Mouse (Mus musculus) hindbrain, embryonic 14.5 days (tissue): ENCODE results near the gene Cd68. TPM values are rescaled to one million over a fixed set of nuclear protein-coding genes. Genes with fewer than 3 reads are reported as not detected.
"Not testable (repeated sequence)": the region's sequence is repeated elsewhere in the genome, so short reads cannot be mapped to it uniquely, and the experiment has no call there.

ENCODE experiments used
- ATAC-seq: fragments of 200-750 bp; cut with Nextera tagmentation; 2 replicates; pipeline ENCODE4 v1.8.0; 2017; ENCODE audit warnings: moderate number of reproducible peaks, mild to moderate bottlenecking, moderate TSS enrichment, moderate library complexity; ENCODE audit not compliant: low FRiP score
- DNase-seq: peaks from one replicate; pipeline ENCODE4 v3.0.0-alpha.2; 2015; ENCODE audit warnings: low spot score
- H3K27ac ChIP-seq: fragments of 300-500 bp; sonication (generic); 2 replicates; pipeline ENCODE4 v1.5.1; 2014; ENCODE audit warnings: mild to moderate bottlenecking, moderate library complexity
- H3K27me3 ChIP-seq: fragments of 300-500 bp; sonication (generic); 2 replicates; pipeline ENCODE4 v1.6.1; 2014; ENCODE audit warnings: mild to moderate bottlenecking, low read length, mixed read lengths; ENCODE audit not compliant: control insufficient read depth, insufficient read depth
- H3K36me3 ChIP-seq: fragments of 300-500 bp; sonication (generic); replicated peaks from 2 replicates; pipeline ENCODE4 v1.6.1; 2014; ENCODE audit not compliant: control insufficient read depth, insufficient read depth
- H3K4me1 ChIP-seq: fragments of 300-500 bp; sonication (generic); replicated peaks from 2 replicates; pipeline ENCODE4 v1.6.1; 2014; ENCODE audit warnings: antibody characterized with exemption, low read length, mixed read lengths; ENCODE audit not compliant: control insufficient read depth, insufficient read depth
- H3K4me2 ChIP-seq: fragments of 300-500 bp; sonication (generic); replicated peaks from 2 replicates; pipeline ENCODE4 v1.6.1; 2014; ENCODE audit warnings: mild to moderate bottlenecking, moderate library complexity
- H3K4me3 ChIP-seq: fragments of 300-500 bp; sonication (generic); replicated peaks from 2 replicates; pipeline ENCODE4 v1.5.1; 2014; ENCODE audit warnings: mild to moderate bottlenecking, low read length
- H3K9ac ChIP-seq: fragments of 300-500 bp; sonication (generic); 2 replicates; pipeline ENCODE4 v1.6.1; 2014
- H3K9me3 ChIP-seq: fragments of 300-500 bp; sonication (generic); 2 replicates; pipeline ENCODE4 v1.6.1; 2016; ENCODE audit warnings: low read length; ENCODE audit not compliant: control insufficient read depth
- WGBS: fragments of 180-500 bp; shearing (Covaris S2); extraction: QIAGEN DNeasy Blood & Tissue Kit; methylation state at CpG from one replicate; pipeline ENCODE4 v1.1.7; 2014; 5-methylcytosine and 5-hydroxymethylcytosine counted together
- polyA plus RNA-seq: library from polyadenylated mRNA; unstranded; fragments of >200 nt; fragmentation: Nextera tagmentation; extraction: Ambion mirVana; gene quantifications from 2 replicates; pipeline ENCODE4 v1.2.1, GENCODE M21; 2014

Cd68 gene
- polyA plus RNA-seq, 1 experiment from 2014 or later = 10.3 TPM

GRCm38 (mm10) chr11:69645860-69646259 is 20.1 kb downstream of the Cd68 start:
- Histone ChIP-seq H3K36me3 (peaks cover 100% of the 10 kb centered on the region), H3K4me2 (no peak overlapping the region), H3K9ac (no peak overlapping the region), H3K4me3 (no peak overlapping the region), H3K4me1 (no peaks in the 10 kb centered on the region), H3K27ac (no peak overlapping the region), H3K27me3 (no peaks in the 10 kb centered on the region), H3K9me3 (no peaks in the 10 kb centered on the region)
- DNase-seq = no peak
- no peak for ATAC-seq
- WGBS = 97% methylated on average over 5 of the region's 5 CpGs

GRCm38 (mm10) chr11:69635471-69635870 is 30.5 kb downstream of the Cd68 start:
- Histone ChIP-seq H3K9ac (no peak overlapping the region), H3K4me3 (no peak overlapping the region), H3K36me3 (peaks cover 30% of the 10 kb centered on the region), H3K27ac (no peak overlapping the region), H3K9me3 (no peaks in the 10 kb centered on the region), H3K4me1 (peaks cover 29% of the 10 kb centered on the region), H3K27me3 (no peaks in the 10 kb centered on the region), H3K4me2 (peak overlapping the region; percentile 62; the same call in 1 of the 2 replicates)
- DNase-seq = no peak
- WGBS = 93% methylated on average over 3 of the region's 3 CpGs
- ATAC-seq = no peak

GRCm38 (mm10) chr11:69633128-69633866 is 32.7 kb downstream of the Cd68 start:
- Histone ChIP-seq H3K4me1 (peaks cover 29% of the 10 kb centered on the region), H3K27me3 (no peaks in the 10 kb centered on the region), H3K27ac (peak overlapping the region; percentile 93), H3K36me3 (peaks cover 13% of the 10 kb centered on the region; the same call in 1 of the 2 replicates), H3K4me3 (peak overlapping the region; percentile 94), H3K9me3 (no peaks in the 10 kb centered on the region), H3K9ac (peak overlapping the region; percentile 97), H3K4me2 (peak overlapping the region; percentile 62)
- 1% methylated on average over 46 of the region's 50 CpGs for WGBS
- ATAC-seq (peak; percentile 43), DNase-seq (no peak)

- WGBS = under 1% methylated on average over 44 of the region's 56 CpGs
- H3K9ac ChIP-seq = peak within 1 kb of the TSS; percentile 97
- DNase-seq (peak; percentile 100), ATAC-seq (peak; percentile 99)
- peaks cover 29% of the 10 kb centered on the region for H3K4me1 ChIP-seq
- H3K4me2 ChIP-seq = peak within 1 kb of the TSS; percentile 62
- H3K27ac ChIP-seq = peak within 1 kb of the TSS; percentile 93
- H3K4me3 ChIP-seq = peak within 1 kb of the TSS; percentile 94
- H3K27me3 ChIP-seq = no peaks in the 10 kb centered on the region
- H3K9me3 ChIP-seq = no peaks in the 10 kb centered on the region
- H3K36me3 ChIP-seq = peaks cover 7% of the 10 kb centered on the region; the same call in 1 of the 2 replicates
These were observed 33.5 kb downstream of the Cd68 start, which contains the start of gene Fxr2 for GRCm38 (mm10) chr11:69632284-69633089. Gene Fxr2, plus strand, starts transcription at chr11:69632990.

- no peaks in the 10 kb centered on the region for H3K9me3 ChIP-seq
- no peak for DNase-seq
- ATAC-seq = no peak
- no peaks in the 10 kb centered on the region for H3K36me3 ChIP-seq
- no peak overlapping the region for H3K4me3 ChIP-seq
- peaks cover 11% of the 10 kb centered on the region for H3K4me1 ChIP-seq
- 67% methylated on average over 1 of the region's 1 CpGs for WGBS
- no peak overlapping the region for H3K4me2 ChIP-seq
- no peaks in the 10 kb centered on the region for H3K27me3 ChIP-seq
- H3K27ac ChIP-seq = no peak overlapping the region
- no peak overlapping the region for H3K9ac ChIP-seq
These were observed 36.2 kb downstream of the Cd68 start for GRCm38 (mm10) chr11:69629802-69630201.

- Histone ChIP-seq H3K9ac (no peak overlapping the region), H3K36me3 (no peaks in the 10 kb centered on the region), H3K4me1 (0 out of 2 replicates have a peak, but pooled peaks cover under 1% of the 10 kb centered on the region), H3K27me3 (no peaks in the 10 kb centered on the region), H3K27ac (no peak overlapping the region), H3K4me2 (no peak overlapping the region), H3K4me3 (no peak overlapping the region), H3K9me3 (no peaks in the 10 kb centered on the region)
- DNase-seq = peak; percentile 84
- WGBS = 35% methylated on average over 6 of the region's 6 CpGs
- ATAC-seq = no peak
These were observed 37.7 kb downstream of the Cd68 start for GRCm38 (mm10) chr11:69628286-69628685.

- not testable (repeated sequence) for H3K4me2 ChIP-seq, H3K4me3 ChIP-seq, ATAC-seq, H3K36me3 ChIP-seq, H3K9me3 ChIP-seq, H3K9ac ChIP-seq, H3K27ac ChIP-seq, H3K27me3 ChIP-seq, DNase-seq
- 91% methylated on average over 2 of the region's 2 CpGs for WGBS
- peaks cover 17% of the 10 kb centered on the region; the same call in 1 of the 2 replicates for H3K4me1 ChIP-seq
These were observed 41.6 kb downstream of the Cd68 start for GRCm38 (mm10) chr11:69624339-69624738.

- Histone ChIP-seq H3K36me3 (no peaks in the 10 kb centered on the region), H3K9ac (peak overlapping the region; percentile 74; the same call in 1 of the 2 replicates), H3K4me1 (peaks cover 17% of the 10 kb centered on the region; the same call in 1 of the 2 replicates), H3K9me3 (no peaks in the 10 kb centered on the region), H3K4me2 (peak overlapping the region; percentile 77), H3K4me3 (peak overlapping the region; percentile 52), H3K27ac (no peak overlapping the region), H3K27me3 (no peaks in the 10 kb centered on the region)
- ATAC-seq = no peak
- DNase-seq = no peak
- 55% methylated on average over 4 of the region's 4 CpGs for WGBS
These were observed 42.9 kb downstream of the Cd68 start for GRCm38 (mm10) chr11:69623006-69623405.

- H3K9me3 ChIP-seq = no peaks in the 10 kb centered on the region
- ATAC-seq = no peak
- H3K27me3 ChIP-seq = no peaks in the 10 kb centered on the region
- H3K4me3 ChIP-seq = peak overlapping the region; percentile 52
- no peaks in the 10 kb centered on the region for H3K36me3 ChIP-seq
- H3K4me2 ChIP-seq = peak overlapping the region; percentile 77
- H3K27ac ChIP-seq = peak overlapping the region; percentile 75
- no peak for DNase-seq
- H3K9ac ChIP-seq = peak overlapping the region; percentile 74
- H3K4me1 ChIP-seq = peaks cover 17% of the 10 kb centered on the region; the same call in 1 of the 2 replicates
- 56% methylated on average over 6 of the region's 6 CpGs for WGBS
These were observed 43.5 kb downstream of the Cd68 start for GRCm38 (mm10) chr11:69622406-69622805.
